Mouse (Mus musculus): ENCODE data around the gene Slc2a4. TPM values are rescaled to one million over a fixed set of nuclear protein-coding genes. Genes with fewer than 3 reads are reported as not detected.
"Not testable (repeated sequence)": the region's sequence is repeated elsewhere in the genome, so short reads cannot be mapped to it uniquely, and the experiment has no call there.

Slc2a4 gene
- polyA plus RNA-seq, 1 experiment from 2014 or later = 12.8 TPM

- peak; percentile 100 for DNase-seq (ENCODE audit: low spot score)
- Histone ChIP-seq H3K27ac (replicated peaks) (peak within 1 kb of the TSS; percentile 99), H3K9me3 (replicated peaks) (no peaks in the 10 kb centered on the region), H3K4me1 (peaks cover 45% of the 10 kb centered on the region), H3K27me3 (ENCODE audit: low read depth, poor library complexity, severe bottlenecking) (no peaks in the 10 kb centered on the region), H3K36me3 (peaks cover 34% of the 10 kb centered on the region), H3K4me3 (peak within 1 kb of the TSS; percentile 99)
- WGBS = under 1% methylated on average over 78 of the region's 78 CpGs
Observed at GRCm38 (mm10) chr11:69921114-69922011, 26.6 kb downstream of the Slc2a4 start, which contains the start of gene Eif5a. Gene Eif5a, minus strand, starts transcription at chr11:69921958.

GRCm38 (mm10) chr11:69920266-69921031 is 27.5 kb downstream of the Slc2a4 start:
- Histone ChIP-seq H3K4me3 (peak overlapping the region; percentile 99), H3K27ac (replicated peaks) (peak overlapping the region; percentile 99), H3K4me1 (peaks cover 54% of the 10 kb centered on the region), H3K36me3 (peaks cover 43% of the 10 kb centered on the region), H3K27me3 (ENCODE audit: low read depth, poor library complexity, severe bottlenecking) (no peaks in the 10 kb centered on the region), H3K9me3 (replicated peaks) (no peaks in the 10 kb centered on the region)
- under 1% methylated on average over 63 of the region's 65 CpGs for WGBS
- peak; percentile 66 for DNase-seq (ENCODE audit: low spot score)

GRCm38 (mm10) chr11:69919661-69920265 is 28.2 kb downstream of the Slc2a4 start:
- Histone ChIP-seq H3K4me1 (peaks cover 61% of the 10 kb centered on the region), H3K27me3 (ENCODE audit: low read depth, poor library complexity, severe bottlenecking) (no peaks in the 10 kb centered on the region), H3K4me3 (peak overlapping the region; percentile 99), H3K9me3 (replicated peaks) (no peaks in the 10 kb centered on the region), H3K36me3 (peaks cover 50% of the 10 kb centered on the region), H3K27ac (replicated peaks) (peak overlapping the region; percentile 99)
- peak; percentile 50 for DNase-seq (ENCODE audit: low spot score)
- 3% methylated on average over 17 of the region's 17 CpGs for WGBS

GRCm38 (mm10) chr11:69919053-69919452 is 28.9 kb downstream of the Slc2a4 start:
- 88% methylated on average over 9 of the region's 9 CpGs for WGBS

GRCm38 (mm10) chr11:69918118-69918517 is 29.9 kb downstream of the Slc2a4 start:
- Histone ChIP-seq H3K27me3 (ENCODE audit: low read depth, poor library complexity, severe bottlenecking) (no peaks in the 10 kb centered on the region), H3K36me3 (peaks cover 57% of the 10 kb centered on the region), H3K4me1 (peaks cover 73% of the 10 kb centered on the region), H3K9me3 (replicated peaks) (no peaks in the 10 kb centered on the region), H3K27ac (replicated peaks) (no peak overlapping the region), H3K4me3 (peak overlapping the region; percentile 99; the same call in 1 of the 2 replicates)
- 90% methylated on average over 5 of the region's 5 CpGs for WGBS
- no peak for DNase-seq (ENCODE audit: low spot score)

More at GRCm38 (mm10) chr11:69919053-69919452, 28.9 kb downstream of the Slc2a4 start:
- peaks cover 52% of the 10 kb centered on the region for H3K36me3 ChIP-seq
- peaks cover 68% of the 10 kb centered on the region for H3K4me1 ChIP-seq
- no peaks in the 10 kb centered on the region for H3K27me3 ChIP-seq (ENCODE audit: low read depth, poor library complexity, severe bottlenecking)
- H3K9me3 ChIP-seq (replicated peaks) = no peaks in the 10 kb centered on the region
- H3K27ac ChIP-seq (replicated peaks) = peak overlapping the region; percentile 99; the same call in 1 of the 2 replicates
- DNase-seq (ENCODE audit: low spot score) = no peak
- peak overlapping the region; percentile 99 for H3K4me3 ChIP-seq

- H3K4me3 ChIP-seq = peak overlapping the region; percentile 20; the same call in 1 of the 2 replicates
- 88% methylated on average over 8 of the region's 8 CpGs for WGBS
Observed at GRCm38 (mm10) chr11:69917379-69917948, 30.5 kb downstream of the Slc2a4 start.

GRCm38 (mm10) chr11:69916652-69917378 is 31.2 kb downstream of the Slc2a4 start:
- H3K9me3 ChIP-seq (replicated peaks); H3K27me3 ChIP-seq (ENCODE audit: low read depth, poor library complexity, severe bottlenecking); H3K27ac ChIP-seq (replicated peaks); DNase-seq (ENCODE audit: low spot score): not testable (repeated sequence)
- Histone ChIP-seq H3K36me3 (peaks cover 70% of the 10 kb centered on the region), H3K4me1 (peaks cover 68% of the 10 kb centered on the region), H3K4me3 (peak overlapping the region; percentile 97; the same call in 1 of the 2 replicates)
- 75% methylated on average over 7 of the region's 7 CpGs for WGBS

More at GRCm38 (mm10) chr11:69917379-69917948, 30.5 kb downstream of the Slc2a4 start:
- Histone ChIP-seq H3K27me3 (ENCODE audit: low read depth, poor library complexity, severe bottlenecking) (no peaks in the 10 kb centered on the region), H3K4me1 (peaks cover 72% of the 10 kb centered on the region), H3K27ac (replicated peaks) (no peak overlapping the region), H3K9me3 (replicated peaks) (no peaks in the 10 kb centered on the region), H3K36me3 (peaks cover 63% of the 10 kb centered on the region)
- DNase-seq (ENCODE audit: low spot score) = no peak

GRCm38 (mm10) chr11:69915667-69916627 is 32.0 kb downstream of the Slc2a4 start:
- H3K27ac ChIP-seq (replicated peaks) = no peak overlapping the region
- H3K4me1 ChIP-seq = peaks cover 68% of the 10 kb centered on the region
- H3K27me3 ChIP-seq (ENCODE audit: low read depth, poor library complexity, severe bottlenecking) = no peaks in the 10 kb centered on the region
- no peak for DNase-seq (ENCODE audit: low spot score)
- H3K9me3 ChIP-seq (replicated peaks) = no peaks in the 10 kb centered on the region
- peak overlapping the region; percentile 97 for H3K4me3 ChIP-seq
- 76% methylated on average over 5 of the region's 5 CpGs for WGBS
- peaks cover 78% of the 10 kb centered on the region for H3K36me3 ChIP-seq

GRCm38 (mm10) chr11:69914917-69915430 is 33.0 kb downstream of the Slc2a4 start:
- WGBS = 45% methylated on average over 9 of the region's 9 CpGs
- DNase-seq (ENCODE audit: low spot score) = no peak
- Histone ChIP-seq H3K9me3 (replicated peaks) (no peaks in the 10 kb centered on the region), H3K4me3 (peak overlapping the region; percentile 97), H3K27ac (replicated peaks) (0 out of 2 replicates have a peak overlapping the region, but pooled peaks have one; percentile 96), H3K27me3 (ENCODE audit: low read depth, poor library complexity, severe bottlenecking) (no peaks in the 10 kb centered on the region), H3K36me3 (peaks cover 88% of the 10 kb centered on the region), H3K4me1 (peaks cover 65% of the 10 kb centered on the region)

- H3K27me3 ChIP-seq (ENCODE audit: low read depth, poor library complexity, severe bottlenecking) = no peaks in the 10 kb centered on the region
- WGBS = 4% methylated on average over 17 of the region's 17 CpGs
- peak overlapping the region; percentile 97 for H3K4me3 ChIP-seq
- H3K9me3 ChIP-seq (replicated peaks) = no peaks in the 10 kb centered on the region
- peaks cover 90% of the 10 kb centered on the region for H3K36me3 ChIP-seq
- H3K4me1 ChIP-seq = peaks cover 59% of the 10 kb centered on the region
- no peak for DNase-seq (ENCODE audit: low spot score)
- H3K27ac ChIP-seq (replicated peaks) = peak overlapping the region; percentile 96
Observed at GRCm38 (mm10) chr11:69914372-69914764, 33.6 kb downstream of the Slc2a4 start.
